Mouse (Mus musculus) lung, postnatal 0 days (tissue): ENCODE measurements at regions not wholly inside any gene's neighbourhood (a gene's known extent, or its start where the extent isn't known, plus 50 kb on each side); places are given as distances from the start of the nearest gene placed in this dataset.

Experiments used
- CTCF ChIP-seq: IDR thresholded peaks from 2 replicates; pipeline ENCODE4 v1.5.1; 2016; ENCODE audit warnings: antibody characterized with exemption, mild to moderate bottlenecking
- EP300 ChIP-seq: IDR thresholded peaks from 2 replicates; pipeline ENCODE4 v1.6.1; 2016; ENCODE audit warnings: antibody characterized with exemption, mild to moderate bottlenecking, control low read depth

GRCm38 (mm10) chr19:54212169-54212568 lies 168.2 kb downstream of the Adra2a start:
- TF ChIP-seq CTCF (no peak), EP300 (no peak)
